ENCODE assay signal across 9 mouse cellular contexts in genomic region chr11:93812125-93812868, GRCm38 (mm10).
DNase-seq lines count a peak whose midpoint lies in the region; ATAC-seq lines count a peak whose summit lies in the region.
"Had no signal": no experiment of that assay in that cellular context is flagged by ENCODE, and none has a peak within 500 bp of the region (broad histone marks: within the 10 kb centered on the region; RNA-seq: fewer than 3 reads in every experiment).

No protein-coding gene starts in this region.

- no peak overlapping the region for H3K4me3 ChIP-seq in forebrain, embryonic 16.5 days (replicated peaks; ENCODE audit: low read length)
- H3K4me3 ChIP-seq: liver, embryonic 15.5 days had no signal

- H3K9ac ChIP-seq in forebrain, embryonic 16.5 days (replicated peaks; ENCODE audit: low read depth, low read length): no peak overlapping the region
- H3K9ac ChIP-seq: liver, embryonic 15.5 days had no signal

- no peak overlapping the region for H3K4me2 ChIP-seq in forebrain, embryonic 16.5 days (ENCODE audit: low read length)
- H3K4me2 ChIP-seq: liver, embryonic 15.5 days had no signal

- no peaks in the 10 kb centered on the region for H3K4me1 ChIP-seq in forebrain, embryonic 16.5 days (replicated peaks; ENCODE audit: control insufficient read depth, insufficient read depth, low read length)
- H3K4me1 ChIP-seq: liver, embryonic 15.5 days had no signal

- H3K27me3 ChIP-seq in forebrain, embryonic 16.5 days (replicated peaks; ENCODE audit: control insufficient read depth, insufficient read depth, low read length): no peaks in the 10 kb centered on the region
- H3K27me3 ChIP-seq: liver, embryonic 15.5 days had no signal

- no peaks in the 10 kb centered on the region for H3K36me3 ChIP-seq in forebrain, embryonic 16.5 days (ENCODE audit: control insufficient read depth, insufficient read depth)
- H3K36me3 ChIP-seq: liver, embryonic 15.5 days had no signal

- 33% methylated on average over 11 of the region's 11 CpGs for WGBS in forebrain, embryonic 16.5 days

- H3K27ac ChIP-seq in forebrain, embryonic 16.5 days (ENCODE audit: low read length): no peak overlapping the region
- H3K27ac ChIP-seq: liver, embryonic 15.5 days had no signal

- ATAC-seq in forebrain, embryonic 16.5 days: peak; percentile 84

- DNase-seq in A20 (ENCODE audit: low read depth, low spot score) (peak; percentile 54), ES-CJ7 (ENCODE audit: low read depth, low spot score) (peak; percentile 79)
- peak; percentile 78 to 79 for DNase-seq in cerebellum, adult 18-20 months
- peak; percentile 50 for DNase-seq in kidney, postnatal 14 days
- DNase-seq in lung, adult 18-20 months: peak; percentile 10 to 13
- DNase-seq in retina, postnatal 1 day: peak; percentile 78
- DNase-seq in gastrocnemius, postnatal 25 days: no peak

- no peaks in the 10 kb centered on the region for H3K9me3 ChIP-seq in forebrain, embryonic 16.5 days (ENCODE audit: control insufficient read depth, low read length)
- H3K9me3 ChIP-seq: liver, embryonic 15.5 days had no signal
